Comparison of ENCODE assay signal across 9 mouse cellular contexts in genomic region chr11:7160146-7160545, GRCm38 (mm10). TPM values are rescaled to one million over a fixed set of nuclear protein-coding genes. Genes with fewer than 3 reads are reported as not detected.
DNase-seq lines count a peak whose midpoint lies in the region; ATAC-seq lines count a peak whose summit lies in the region.
"Had no signal": no experiment of that assay in that cellular context is flagged by ENCODE, and none has a peak within 500 bp of the region (broad histone marks: within the 10 kb centered on the region; RNA-seq: fewer than 3 reads in every experiment).

No protein-coding gene starts in this region.

- no peaks in the 10 kb centered on the region for H3K36me3 ChIP-seq in embryonic facial prominence, embryonic 14.5 days (ENCODE audit: control insufficient read depth, insufficient read depth, low read length)
- no peaks in the 10 kb centered on the region for H3K36me3 ChIP-seq in midbrain, embryonic 16.5 days (ENCODE audit: control insufficient read depth, insufficient read depth, low read length)

- H3K27me3 ChIP-seq in embryonic facial prominence, embryonic 14.5 days (replicated peaks; ENCODE audit: control insufficient read depth, insufficient read depth, low read length): no peaks in the 10 kb centered on the region
- H3K27me3 ChIP-seq in midbrain, embryonic 16.5 days (ENCODE audit: control insufficient read depth, insufficient read depth, low read depth, low read length): no peaks in the 10 kb centered on the region

- peak overlapping the region; percentile 55; the same call in 1 of the 2 replicates for H3K27ac ChIP-seq in embryonic facial prominence, embryonic 14.5 days (replicated peaks; ENCODE audit: low read depth, low read length)
- peak overlapping the region; percentile 66 for H3K27ac ChIP-seq in midbrain, embryonic 16.5 days (ENCODE audit: low read length)
- H3K27ac ChIP-seq: liver, embryonic 14.5 days had no signal

- no peaks in the 10 kb centered on the region for H3K9me3 ChIP-seq in embryonic facial prominence, embryonic 14.5 days (ENCODE audit: control insufficient read depth, low read length)
- H3K9me3 ChIP-seq in midbrain, embryonic 16.5 days (replicated peaks; ENCODE audit: control insufficient read depth, low read length, poor library complexity, severe bottlenecking): no peaks in the 10 kb centered on the region

- H3K4me1 ChIP-seq in embryonic facial prominence, embryonic 14.5 days (ENCODE audit: control insufficient read depth, insufficient read depth, low read length): peaks cover 8% of the 10 kb centered on the region
- peaks cover 7% of the 10 kb centered on the region for H3K4me1 ChIP-seq in midbrain, embryonic 16.5 days (ENCODE audit: control insufficient read depth, insufficient read depth, low read length)

- no peak overlapping the region for H3K4me3 ChIP-seq in embryonic facial prominence, embryonic 14.5 days (ENCODE audit: low read depth, low read length)
- no peak overlapping the region for H3K4me3 ChIP-seq in midbrain, embryonic 16.5 days (ENCODE audit: low read depth, low read length)

- no peak overlapping the region for H3K4me2 ChIP-seq in embryonic facial prominence, embryonic 14.5 days (ENCODE audit: low read depth, low read length)
- H3K4me2 ChIP-seq in midbrain, embryonic 16.5 days (ENCODE audit: low read length): no peak overlapping the region

- no peak for ATAC-seq in embryonic facial prominence, embryonic 14.5 days (ENCODE audit: low read depth)
- ATAC-seq in midbrain, embryonic 16.5 days: 0 out of 2 replicates have a peak, but pooled peaks have one; percentile 13
- no peak for ATAC-seq in activated CD4-positive, CD25-positive, alpha-beta regulatory T cell, adult 4 months
- ATAC-seq: inflammation-experienced regulatory T-cells, adult 6 months had no signal

- no peak overlapping the region for H3K9ac ChIP-seq in embryonic facial prominence, embryonic 14.5 days (ENCODE audit: low read depth, low read length)
- no peak overlapping the region for H3K9ac ChIP-seq in midbrain, embryonic 16.5 days (ENCODE audit: low read depth, low read length)
- H3K9ac ChIP-seq: liver, embryonic 14.5 days had no signal

- DNase-seq in left cerebral cortex, postnatal 4 days: peak; percentile 46
- no peak for DNase-seq in left cerebral cortex, adult 8-10 months (ENCODE audit: low spot score in 2 of 2)
- peak; percentile 73 for DNase-seq in cerebellum, adult 9-10 months
- no peak for DNase-seq in embryonic facial prominence, embryonic 14.5 days (ENCODE audit: low spot score)
- no peak for DNase-seq in urinary bladder, postnatal 4 days (ENCODE audit: low spot score in 2 of 2)

- WGBS in embryonic facial prominence, embryonic 14.5 days: 67% methylated on average over 6 of the region's 6 CpGs
- WGBS in midbrain, embryonic 16.5 days: 63% methylated on average over 6 of the region's 6 CpGs

- intact Hi-C loops in left cerebral cortex, postnatal 4 days (cut with DNase I): loop anchor here (10.0 kb wide), 1 partner anchor 505 kb away; the partner anchor contains the start of gene Ramp3

RNA-seq across cellular contexts. Expression of gene Gm11985, which starts 28.2 kb away (rescaled TPM):
- not detected for total RNA-seq in left cerebral cortex, postnatal 4 days (2021)
- not detected for total RNA-seq in left cerebral cortex, adult 8-10 months (2022)
- not detected in 2 replicates for polyA plus RNA-seq in embryonic facial prominence, embryonic 14.5 days (2014; fragmentation: Nextera tagmentation; extraction: Ambion mirVana)
- polyA plus RNA-seq in midbrain, embryonic 16.5 days (2015; fragmentation: Nextera tagmentation; extraction: Ambion mirVana): not detected in 2 replicates
- polyA plus RNA-seq in activated CD4-positive, CD25-positive, alpha-beta regulatory T cell, adult 4 months (2017; shearing (Covaris generic)): not detected
- polyA plus RNA-seq: inflammation-experienced regulatory T-cells, adult 6 months; liver, embryonic 14.5 days had no signal

RNA-seq across cellular contexts. Expression of gene Igfbp1, which starts 37.4 kb away (rescaled TPM):
- under 1 TPM in 1 of 2 experiments, not detected in 1; 0.24 TPM for total RNA-seq in left cerebral cortex, postnatal 4 days (2021)
- not detected for total RNA-seq in left cerebral cortex, adult 8-10 months (2022)
- polyA plus RNA-seq in embryonic facial prominence, embryonic 14.5 days (2014; fragmentation: Nextera tagmentation; extraction: Ambion mirVana): 0.40 and 0.52 TPM in 2 replicates
- polyA plus RNA-seq in midbrain, embryonic 16.5 days (2015; fragmentation: Nextera tagmentation; extraction: Ambion mirVana): 0.11 and 0.27 TPM in 2 replicates
- not detected for polyA plus RNA-seq in activated CD4-positive, CD25-positive, alpha-beta regulatory T cell, adult 4 months (2017; shearing (Covaris generic))
- polyA plus RNA-seq: inflammation-experienced regulatory T-cells, adult 6 months had no signal

RNA-seq across cellular contexts. Expression of gene Igfbp3, which starts 53.6 kb away (rescaled TPM):
- total RNA-seq in left cerebral cortex, postnatal 4 days (2021): 10 to 100 TPM; 20.6 to 21.3 TPM
- total RNA-seq in left cerebral cortex, adult 8-10 months (2022): 1 to 10 TPM; 6.5 to 7.4 (median 6.7) TPM
- polyA plus RNA-seq in embryonic facial prominence, embryonic 14.5 days (2014; fragmentation: Nextera tagmentation; extraction: Ambion mirVana): 258 and 266 TPM in 2 replicates
- polyA plus RNA-seq in midbrain, embryonic 16.5 days (2015; fragmentation: Nextera tagmentation; extraction: Ambion mirVana): 13.7 and 15.6 TPM in 2 replicates
- polyA plus RNA-seq in activated CD4-positive, CD25-positive, alpha-beta regulatory T cell, adult 4 months (2017; shearing (Covaris generic)): not detected
- polyA plus RNA-seq: inflammation-experienced regulatory T-cells, adult 6 months had no signal

Comparison
In these comparisons a context has a peak if more than half of its experiments do, and no peak if none do; other contexts are left out.
1. DNase-seq: peak in left cerebral cortex, postnatal 4 days (single experiment) and cerebellum, adult 9-10 months (single experiment); none in left cerebral cortex, adult 8-10 months (0 of 2), embryonic facial prominence, embryonic 14.5 days (single experiment) and urinary bladder, postnatal 4 days (0 of 2).
2. RNA of gene Igfbp3, which starts 53.6 kb away (polyA plus RNA-seq): 258 to 266 TPM in embryonic facial prominence, embryonic 14.5 days and 13.7 to 15.6 TPM in midbrain, embryonic 16.5 days; not detected in activated CD4-positive, CD25-positive, alpha-beta regulatory T cell, adult 4 months; every median in the first group is over 10 times any median in the second.